Mouse (Mus musculus) frontal cortex, adult 2 months (tissue): Measurements from ENCODE around the gene Suclg1. TPM values are rescaled to one million over a fixed set of nuclear protein-coding genes. Genes with fewer than 3 reads are reported as not detected.

Experiments used
- DNase-seq, 2 experiments: peaks; one replicate each; pipeline ENCODE4 v3.0.0; 2022; ENCODE audit warnings: low spot score in 1 of 2; ENCODE audit errors: extremely low spot score in 1 of 2
- polyA plus RNA-seq: library from polyadenylated mRNA; depleted of rRNA; stranded (reverse); fragments of >200 nt; gene quantifications from 2 replicates; pipeline ENCODE4 v1.2.3, GENCODE M21; 2012; rRNA removed

Suclg1 gene
- polyA plus RNA-seq, 1 experiment: 136 TPM

DNA sequence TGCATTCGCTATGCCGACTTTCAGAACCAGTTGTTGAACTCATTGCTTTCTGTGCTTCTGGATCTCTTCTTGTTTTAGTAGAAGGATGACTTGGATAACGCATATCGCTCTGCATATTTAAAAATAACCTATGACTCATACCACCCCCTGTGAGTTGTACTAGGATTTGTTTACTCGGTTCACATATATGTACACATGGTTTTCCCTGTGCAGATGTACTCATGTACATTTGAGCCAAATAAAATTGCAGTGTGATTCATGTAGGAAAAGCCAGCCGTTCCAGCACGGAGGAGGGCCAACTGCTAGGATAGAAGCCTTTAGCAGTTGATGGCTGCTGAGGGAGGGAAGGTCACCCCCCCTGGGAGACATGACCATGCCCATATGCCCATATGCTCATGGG, 63.6 kb downstream of the Suclg1 start:
- peak in 1 of 2 experiments; percentile 30 for DNase-seq

DNA sequence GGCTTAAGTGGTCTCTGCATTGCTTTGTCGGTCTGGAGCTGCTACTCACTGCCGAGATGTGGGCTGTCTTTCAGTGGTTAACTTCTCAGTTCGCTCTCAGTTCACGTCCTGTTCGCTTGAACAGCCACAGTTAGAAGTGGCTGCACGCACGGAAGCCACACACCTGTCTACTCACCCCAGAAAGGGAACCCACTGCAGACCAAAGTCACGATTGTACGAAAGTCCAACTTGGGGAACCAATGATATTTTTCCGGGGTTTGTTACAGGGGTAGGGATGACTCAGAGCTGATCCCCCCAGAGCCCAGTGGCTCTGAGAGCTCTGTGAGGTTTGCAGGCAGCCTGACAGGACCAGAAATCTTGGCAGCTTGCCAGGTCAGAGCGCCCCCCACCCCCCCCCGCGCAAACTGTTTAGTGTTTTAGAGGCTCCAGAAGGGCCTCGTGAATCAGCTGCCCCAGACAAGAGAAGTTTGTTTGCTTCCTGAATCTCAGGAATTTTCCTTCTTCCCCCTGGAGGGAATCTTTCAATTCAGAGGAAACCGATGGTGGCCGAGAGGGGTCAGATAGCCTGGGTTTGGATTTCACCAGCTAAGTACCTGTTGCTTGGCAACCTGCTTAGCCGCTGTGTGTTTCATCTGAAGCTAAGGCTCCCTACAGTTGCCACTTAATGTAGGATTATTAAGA, 66.9 kb downstream of the Suclg1 start:
- peak in 1 of 2 experiments; percentile 43 for DNase-seq

- DNase-seq: no peak
These were observed 74.1 kb downstream of the Suclg1 start for GRCm38 (mm10) chr6:73322306-73322705.

Other genes starting within 250 kb of the Suclg1 start
- gene Dnah6, start 26.7 kb upstream of the Suclg1 start, polyA plus RNA-seq: 0.11 and 0.12 TPM in 2 replicates
- gene 4931417E11Rik, start 221.3 kb downstream of the Suclg1 start, polyA plus RNA-seq: not detected in 2 replicates